Mouse (Mus musculus) cortical plate, adult 2 months (tissue): ENCODE data around the gene Myo1f.

Experiments
- CTCF ChIP-seq: fragments of 200-500 bp; IDR thresholded peaks from 2 replicates; pipeline ENCODE4 v1.5.1; 2011; ENCODE audit warnings: mild to moderate bottlenecking, control low read depth, low read length; ENCODE audit not compliant: insufficient read depth; ENCODE audit errors: extremely low read depth
- POLR2A ChIP-seq: fragments of 200-500 bp; IDR thresholded peaks from 2 replicates; pipeline ENCODE4 v1.6.1; 2011; ENCODE audit warnings: mild to moderate bottlenecking, low read length, control low read depth; ENCODE audit not compliant: insufficient read depth; ENCODE audit errors: extremely low read depth

DNA sequence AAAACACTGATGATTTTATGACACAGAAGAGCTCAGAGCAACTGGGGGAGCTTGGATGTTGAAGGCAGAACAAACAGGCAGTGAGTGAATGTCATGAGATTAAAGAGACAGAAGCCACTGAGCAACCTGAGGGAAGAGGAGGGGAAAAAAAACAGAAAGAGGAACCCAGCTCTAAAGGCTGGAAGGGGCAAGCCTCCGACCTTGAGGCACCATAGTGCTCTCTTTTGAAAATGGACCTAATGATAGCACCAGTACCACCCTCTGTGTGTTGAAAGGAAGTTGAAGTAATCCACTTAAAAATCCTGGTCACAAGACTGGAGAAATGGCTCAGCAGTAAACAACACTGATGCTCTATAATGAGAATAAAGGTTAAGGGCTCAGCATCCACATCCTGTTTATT is 9.1 kb downstream of the Myo1f start:
- TF ChIP-seq CTCF (no peak), POLR2A (no peak)
